Mouse (Mus musculus): ENCODE data around the gene Stra8.

GRCm38 (mm10) chr6:34871929-34872328, 48.0 kb upstream of the Stra8 start:
- no peak for TF ChIP-seq CTCF (IDR thresholded peaks at IDR 0.05)
- TF ChIP-seq EP300 (IDR thresholded peaks at IDR 0.05), result no peak

All from lung, postnatal 0 days (tissue).